Comparison of ENCODE assay signal across 20 mouse cellular contexts in the genomic region with DNA sequence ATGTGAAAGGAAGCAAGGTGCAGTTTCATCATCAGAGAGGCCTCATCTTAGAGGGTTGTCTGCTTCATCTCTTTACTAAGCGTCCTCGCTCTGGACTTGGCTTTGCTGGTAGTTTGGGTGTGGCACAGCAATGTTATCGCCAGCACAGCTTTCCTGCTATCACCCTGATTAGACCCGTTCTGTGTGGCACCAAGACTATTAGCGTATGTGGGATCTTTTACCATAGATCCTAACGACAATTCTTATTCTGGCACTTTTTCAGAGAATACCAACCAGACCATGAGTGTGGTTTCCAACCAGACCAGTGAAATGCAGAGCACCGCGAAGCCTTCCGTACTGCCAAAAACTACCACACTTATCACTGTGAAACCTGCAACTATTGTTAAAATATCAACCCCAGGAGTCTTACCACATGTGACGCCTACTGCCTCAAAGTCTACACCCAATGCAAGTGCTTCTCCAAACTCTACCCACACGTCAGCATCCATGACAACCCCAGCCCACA. TPM values are rescaled to one million over a fixed set of nuclear protein-coding genes. Genes with fewer than 3 reads are reported as not detected.
A peak's percentile ranks its signal among the peaks of the same experiment; 100 is the strongest.
DNase-seq lines count a peak whose midpoint lies in the region; ATAC-seq and TF ChIP-seq lines count a peak whose summit lies in the region.
"Had no signal": no experiment of that assay in that cellular context is flagged by ENCODE, and none has a peak within 500 bp of the region (broad histone marks: within the 10 kb centered on the region; RNA-seq: fewer than 3 reads in every experiment).

No protein-coding gene starts in this region.

- H3K9ac ChIP-seq in liver, embryonic 15.5 days: no peak overlapping the region
- H3K9ac ChIP-seq in forebrain, postnatal 0 days: no peak overlapping the region
- H3K9ac ChIP-seq: heart, embryonic 13.5 days; midbrain, embryonic 15.5 days had no signal

- WGBS in liver, embryonic 15.5 days (ENCODE audit: insufficient replicate concordance): 23% methylated on average over 11 of the region's 11 CpGs
- WGBS in forebrain, postnatal 0 days: 92% methylated on average over 11 of the region's 11 CpGs

- H3K4me1 ChIP-seq in liver, embryonic 15.5 days (replicated peaks): peaks cover 46% of the 10 kb centered on the region
- H3K4me1 ChIP-seq in forebrain, postnatal 0 days (ENCODE audit: insufficient read depth): no peaks in the 10 kb centered on the region
- H3K4me1 ChIP-seq: heart, embryonic 13.5 days; midbrain, embryonic 15.5 days had no signal

- peaks cover 38% of the 10 kb centered on the region for H3K36me3 ChIP-seq in liver, embryonic 15.5 days (replicated peaks)
- H3K36me3 ChIP-seq in forebrain, postnatal 0 days (ENCODE audit: insufficient read depth): peaks cover 8% of the 10 kb centered on the region
- H3K36me3 ChIP-seq: midbrain, embryonic 15.5 days had no signal

- H3K9me3 ChIP-seq in liver, embryonic 15.5 days (replicated peaks): no peaks in the 10 kb centered on the region
- H3K9me3 ChIP-seq in forebrain, postnatal 0 days (ENCODE audit: low read length): no peaks in the 10 kb centered on the region
- H3K9me3 ChIP-seq: heart, embryonic 13.5 days; hindbrain, embryonic 10.5 days; midbrain, embryonic 15.5 days had no signal

- peak; percentile 52 for DNase-seq in heart, adult 11 months
- DNase-seq in heart, postnatal 25 days (ENCODE audit: low spot score): no peak
- peak; percentile 81 for DNase-seq in MEL-GATA-1-ER (ENCODE audit: extremely low read depth, low read depth)
- DNase-seq in adrenal gland, adult (ENCODE audit: inconsistent age in 2 of 2, low spot score in 1 of 2): no peak
- DNase-seq in lung, adult 18-20 months: no peak
- DNase-seq in forebrain, postnatal 0 days: no peak
- DNase-seq: cerebellum, adult 9-11 months; gastrocnemius, postnatal 25 days; kidney, adult 11 months; kidney, postnatal 10 days; layer of hippocampus, postnatal 36 days; lung, adult 2 months; thymus, postnatal 25 days had no signal

- no peak overlapping the region; the same call in 1 of the 2 replicates for H3K4me3 ChIP-seq in liver, embryonic 15.5 days (replicated peaks)
- no peak overlapping the region for H3K4me3 ChIP-seq in forebrain, postnatal 0 days (ENCODE audit: low read depth, low read length)
- H3K4me3 ChIP-seq: heart, embryonic 13.5 days; hindbrain, embryonic 10.5 days; midbrain, embryonic 15.5 days had no signal

- intact Hi-C loops in heart, postnatal 25 days (cut with DNase I): loop anchor here (5.0 kb wide), 1 partner anchor 43 kb away; no protein-coding TSS in a partner anchor

- peak; percentile 93 for ATAC-seq in erythroid progenitor cell, adult 5-6 weeks (replicated peaks; ENCODE audit: low FRiP score, poor library complexity, severe bottlenecking)
- peak; percentile 93 for ATAC-seq in liver, embryonic 15.5 days (ENCODE audit: insufficient read depth)
- ATAC-seq in forebrain, postnatal 0 days: no peak
- ATAC-seq: midbrain, embryonic 15.5 days had no signal

- TF ChIP-seq CTCF in forebrain, postnatal 0 days (IDR thresholded peaks at IDR 0.05; ENCODE audit: low read depth): no peak

- H3K27me3 ChIP-seq in liver, embryonic 15.5 days: no peaks in the 10 kb centered on the region
- no peaks in the 10 kb centered on the region for H3K27me3 ChIP-seq in forebrain, postnatal 0 days (ENCODE audit: insufficient read depth, low read length)
- H3K27me3 ChIP-seq: CH12.LX; heart, embryonic 13.5 days; midbrain, embryonic 15.5 days had no signal

- H3K4me2 ChIP-seq in liver, embryonic 15.5 days: peak overlapping the region; percentile 62
- no peak overlapping the region for H3K4me2 ChIP-seq in forebrain, postnatal 0 days (ENCODE audit: low read depth)
- H3K4me2 ChIP-seq: heart, embryonic 13.5 days; midbrain, embryonic 15.5 days had no signal

- peak overlapping the region; percentile 83 for H3K27ac ChIP-seq in liver, embryonic 15.5 days (replicated peaks)
- no peak overlapping the region for H3K27ac ChIP-seq in forebrain, postnatal 0 days (ENCODE audit: low read depth, low read length)
- H3K27ac ChIP-seq: heart, embryonic 13.5 days; hindbrain, embryonic 10.5 days; macrophage; midbrain, embryonic 15.5 days had no signal

RNA-seq across cellular contexts. Expression of a gene that starts 26.8 kb away (rescaled TPM):
- total RNA-seq in heart, postnatal 25 days (2021): 10 to 100 TPM; 39.4 to 43.7 TPM
- total RNA-seq in erythroid progenitor cell, adult 5-6 weeks (2015; ENCODE audit: low replicate concordance): 57.3 and 114 TPM in 2 replicates
- 46.1 and 53.9 TPM in 2 replicates for total RNA-seq in erythroid progenitor cell, adult 5-6 weeks (2017; ENCODE audit: low replicate concordance)
- polyA plus RNA-seq in liver, embryonic 15.5 days (2015; fragmentation: Nextera tagmentation; extraction: Ambion mirVana): 33.5 and 35.0 TPM in 2 replicates
- total RNA-seq in forebrain, postnatal 0 days (2014; rRNA removed): 13.7 and 19.8 TPM in 2 replicates
- polyA plus RNA-seq in forebrain, postnatal 0 days (2015; fragmentation: Nextera tagmentation; extraction: Ambion mirVana): 13.9 TPM in 2 replicates

RNA-seq across cellular contexts. Expression of a gene that starts 46.2 kb away (rescaled TPM):
- 10 to 100 TPM; 23.6 to 24.8 TPM for total RNA-seq in heart, postnatal 25 days (2021)
- 56.6 and 59.9 TPM in 2 replicates for total RNA-seq in erythroid progenitor cell, adult 5-6 weeks (2015; ENCODE audit: low replicate concordance)
- total RNA-seq in erythroid progenitor cell, adult 5-6 weeks (2017; ENCODE audit: low replicate concordance): 45.6 and 63.0 TPM in 2 replicates
- polyA plus RNA-seq in liver, embryonic 15.5 days (2015; fragmentation: Nextera tagmentation; extraction: Ambion mirVana): 12.9 and 13.0 TPM in 2 replicates
- total RNA-seq in forebrain, postnatal 0 days (2014; rRNA removed): 53.0 and 54.2 TPM in 2 replicates
- 23.8 and 28.8 TPM in 2 replicates for polyA plus RNA-seq in forebrain, postnatal 0 days (2015; fragmentation: Nextera tagmentation; extraction: Ambion mirVana)

Comparison
In these comparisons a context has a peak if more than half of its experiments do, and no peak if none do; other contexts are left out.
1. DNase-seq: peak in heart, adult 11 months (single experiment) and MEL-GATA-1-ER (single experiment); none in heart, postnatal 25 days (single experiment), adrenal gland, adult (0 of 2), lung, adult 18-20 months (0 of 2) and forebrain, postnatal 0 days (single experiment).